Mouse (Mus musculus) c-Kit-positive CD71-positive TER-119-negative erythroid progenitor cells, embryonic 14.5 days (primary cell): Measurements from ENCODE around the gene Krtap4-7.
"Not testable (repeated sequence)": the region's sequence is repeated elsewhere in the genome, so short reads cannot be mapped to it uniquely, and the experiment has no call there.

Experiments
- DNase-seq: peaks from one replicate; pipeline ENCODE4 v3.0.0-alpha.2; 2013; ENCODE audit warnings: low read depth

Krtap4-7 gene

GRCm38 (mm10) chr11:99597742-99598141 is 46.1 kb downstream of the Krtap4-7 start, which contains the start of gene Krtap9-3:
Krtap9-3 (minus strand) TSS chr11:99598105.
- DNase-seq = not testable (repeated sequence)
